Mouse (Mus musculus) CD4-positive naive resting alpha-beta T cell, adult 76 days (primary cell): ENCODE data around the gene Jade2. TPM values are rescaled to one million over a fixed set of nuclear protein-coding genes. Genes with fewer than 3 reads are reported as not detected.

Experiments
- total RNA-seq: library from RNA; stranded (reverse); gene quantifications from one replicate; pipeline ENCODE4 v1.2.4, GENCODE M21; 2023

The Jade2 gene
- total RNA-seq: 56.7 TPM

DNA sequence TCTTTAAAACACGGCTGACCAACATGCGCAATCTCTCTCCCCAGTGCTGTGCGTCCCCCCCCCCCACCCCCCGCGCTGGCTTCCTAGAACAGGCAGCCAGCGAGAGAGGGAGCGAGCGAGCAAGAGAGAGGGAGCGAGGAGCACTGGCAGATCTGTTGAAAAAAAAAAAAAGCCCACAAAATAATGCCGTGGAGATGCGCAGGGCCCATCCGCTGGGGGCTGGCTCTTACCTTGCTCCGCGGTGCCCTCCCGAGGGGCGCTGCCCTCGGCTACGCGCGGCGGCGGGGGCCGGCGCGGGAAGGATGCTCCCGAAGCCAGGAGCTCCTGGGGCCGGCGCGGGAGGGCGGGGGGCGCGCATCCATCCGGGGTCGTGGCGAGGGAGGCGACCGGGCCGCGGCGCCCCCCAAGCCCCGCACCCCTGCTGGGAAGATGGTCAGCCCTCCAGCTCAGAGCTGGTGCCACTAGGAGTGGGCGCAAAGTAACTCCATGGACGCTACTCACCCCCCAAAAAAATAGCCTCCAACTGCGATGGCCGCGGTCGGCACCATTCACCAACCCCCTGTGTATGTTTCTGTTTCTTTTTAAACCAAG lies at the start of gene Jade2:
Gene Jade2, minus strand, starts transcription at position 573 of the 591 bp plus-strand sequence.

Other genes with a start within 250 kb of the Jade2 start
- 43.6 TPM for gene Nhp2, start 237.9 kb downstream of the Jade2 start, total RNA-seq
- gene Rmnd5b, start 221.8 kb downstream of the Jade2 start, total RNA-seq: 69.6 TPM
- gene N4bp3, start 206.8 kb downstream of the Jade2 start, total RNA-seq: 3.8 TPM
- 0.91 TPM for gene D930048N14Rik, start 206.7 kb downstream of the Jade2 start, total RNA-seq
- gene 0610009B22Rik, start 168.8 kb downstream of the Jade2 start, total RNA-seq: 2.7 TPM
- gene Sec24a, start 94.0 kb downstream of the Jade2 start, total RNA-seq: 50.9 TPM
- gene Sar1b, start 94.0 kb downstream of the Jade2 start, total RNA-seq: 23.6 TPM
- gene Cdkn2aipnl, start 110.0 kb upstream of the Jade2 start, total RNA-seq: 40.1 TPM
- gene Ube2b, start 143.1 kb upstream of the Jade2 start, total RNA-seq: 289 TPM
- gene Cdkl3, start 146.6 kb upstream of the Jade2 start, total RNA-seq: 4.2 TPM
- gene Ppp2ca, start 241.0 kb upstream of the Jade2 start, total RNA-seq: 142 TPM